Mouse (Mus musculus) forebrain, embryonic 11.5 days (tissue): ENCODE results near the gene Trim2. TPM values are rescaled to one million over a fixed set of nuclear protein-coding genes. Genes with fewer than 3 reads are reported as not detected.

ENCODE experiments used
- ATAC-seq: fragments of 200-750 bp; cut with Nextera tagmentation; replicated peaks from 2 replicates; pipeline ENCODE4 v1.8.0; 2017; ENCODE audit warnings: moderate TSS enrichment; ENCODE audit not compliant: low FRiP score
- DNase-seq: peaks from one replicate; pipeline ENCODE4 v3.0.0-alpha.2; 2017; ENCODE audit warnings: low spot score
- H3K27ac ChIP-seq: fragments of 300-500 bp; sonication (generic); 2 replicates; pipeline ENCODE4 v1.5.1; 2014; ENCODE audit warnings: low read depth, low read length
- H3K27me3 ChIP-seq: fragments of 300-500 bp; sonication (generic); 2 replicates; pipeline ENCODE4 v1.6.1; 2014; ENCODE audit warnings: mild to moderate bottlenecking, low read length, mixed read lengths; ENCODE audit not compliant: control insufficient read depth, insufficient read depth
- H3K36me3 ChIP-seq: fragments of 300-500 bp; sonication (generic); 2 replicates; pipeline ENCODE4 v1.6.1; 2014; ENCODE audit warnings: mild to moderate bottlenecking, low read length, moderate library complexity, mixed read lengths; ENCODE audit not compliant: control insufficient read depth, insufficient read depth
- H3K4me1 ChIP-seq: fragments of 300-500 bp; sonication (generic); replicated peaks from 2 replicates; pipeline ENCODE4 v1.6.1; 2014; ENCODE audit warnings: low read length, mixed read lengths; ENCODE audit not compliant: control insufficient read depth, insufficient read depth
- H3K4me2 ChIP-seq: fragments of 300-500 bp; sonication (generic); 2 replicates; pipeline ENCODE4 v1.6.1; 2014; ENCODE audit warnings: low read depth, mild to moderate bottlenecking, low read length, moderate library complexity, mixed read lengths; ENCODE audit not compliant: severe bottlenecking
- H3K4me3 ChIP-seq: fragments of 300-500 bp; sonication (generic); 2 replicates; pipeline ENCODE4 v1.5.1; 2014; ENCODE audit warnings: low read depth, low read length
- H3K9ac ChIP-seq: fragments of 300-500 bp; sonication (generic); 2 replicates; pipeline ENCODE4 v1.6.1; 2014; ENCODE audit warnings: low read length
- H3K9me3 ChIP-seq: fragments of 300-500 bp; sonication (generic); 2 replicates; pipeline ENCODE4 v1.6.1; 2016; ENCODE audit warnings: low read length, mixed read lengths; ENCODE audit not compliant: control insufficient read depth
- WGBS: fragments of 180-500 bp; shearing (Covaris S2); extraction: QIAGEN DNeasy Blood & Tissue Kit; methylation state at CpG from one replicate; pipeline ENCODE4 v1.1.7; 2014; 5-methylcytosine and 5-hydroxymethylcytosine counted together
- polyA plus RNA-seq: library from polyadenylated mRNA; unstranded; fragments of >200 nt; fragmentation: Nextera tagmentation; extraction: Ambion mirVana; gene quantifications from 2 replicates; pipeline ENCODE4 v1.2.1, GENCODE M21; 2014

Trim2 gene
- polyA plus RNA-seq, 1 experiment from 2014 or later, result 70.3 TPM

- Histone ChIP-seq H3K36me3 (no peaks in the 10 kb centered on the region), H3K4me3 (no peak overlapping the region), H3K9me3 (no peaks in the 10 kb centered on the region), H3K27me3 (no peaks in the 10 kb centered on the region), H3K4me1 (peaks cover 16% of the 10 kb centered on the region), H3K4me2 (no peak overlapping the region), H3K27ac (no peak overlapping the region), H3K9ac (no peak overlapping the region)
- whole genome bisulfite sequencing, result 90% methylated on average over 10 of the region's 10 CpGs
- no peak for ATAC-seq
- no peak for DNase-seq
Observed at GRCm38 (mm10) chr3:84271794-84272193, 34.9 kb downstream of the Trim2 start.

- H3K27ac ChIP-seq, result no peak overlapping the region
- peaks cover 16% of the 10 kb centered on the region for H3K4me1 ChIP-seq
- ATAC-seq, result 0 out of 2 replicates have a peak, but pooled peaks have one; percentile 10
- WGBS, result 62% methylated on average over 6 of the region's 6 CpGs
- no peak overlapping the region for H3K4me2 ChIP-seq
- no peaks in the 10 kb centered on the region for H3K36me3 ChIP-seq
- H3K9me3 ChIP-seq, result no peaks in the 10 kb centered on the region
- no peak overlapping the region for H3K9ac ChIP-seq
- no peak for DNase-seq
- no peaks in the 10 kb centered on the region for H3K27me3 ChIP-seq
- H3K4me3 ChIP-seq, result no peak overlapping the region
Observed at GRCm38 (mm10) chr3:84271058-84271457, 35.6 kb downstream of the Trim2 start.

- ATAC-seq, result peak; percentile 71
- DNase-seq, result peak; percentile 57
- Histone ChIP-seq H3K4me3 (no peak overlapping the region), H3K9me3 (no peaks in the 10 kb centered on the region), H3K27me3 (no peaks in the 10 kb centered on the region), H3K27ac (no peak overlapping the region), H3K36me3 (no peaks in the 10 kb centered on the region), H3K4me1 (peaks cover 16% of the 10 kb centered on the region), H3K9ac (peak overlapping the region; percentile 27), H3K4me2 (peak overlapping the region; percentile 19; the same call in 1 of the 2 replicates)
- WGBS, result 7% methylated on average over 3 of the region's 3 CpGs
Observed at GRCm38 (mm10) chr3:84270624-84270995, 36.1 kb downstream of the Trim2 start.

- ATAC-seq, result peak; percentile 47; the same call in 1 of the 2 replicates
Observed at GRCm38 (mm10) chr3:84269987-84270623, 36.6 kb downstream of the Trim2 start.

GRCm38 (mm10) chr3:84268434-84268833, 38.2 kb downstream of the Trim2 start:
- ATAC-seq, result no peak
- Histone ChIP-seq H3K27me3 (no peaks in the 10 kb centered on the region), H3K9ac (no peak overlapping the region), H3K27ac (no peak overlapping the region), H3K4me2 (no peak overlapping the region), H3K4me3 (no peak overlapping the region), H3K4me1 (peaks cover 20% of the 10 kb centered on the region), H3K36me3 (no peaks in the 10 kb centered on the region), H3K9me3 (no peaks in the 10 kb centered on the region)
- DNase-seq, result no peak
- 63% methylated on average over 3 of the region's 3 CpGs for WGBS

More at GRCm38 (mm10) chr3:84269987-84270623, 36.6 kb downstream of the Trim2 start:
- peak; percentile 58 for DNase-seq
- Histone ChIP-seq H3K9me3 (no peaks in the 10 kb centered on the region), H3K27ac (no peak overlapping the region), H3K4me3 (no peak overlapping the region), H3K4me1 (peaks cover 16% of the 10 kb centered on the region), H3K36me3 (no peaks in the 10 kb centered on the region), H3K4me2 (peak overlapping the region; percentile 19; the same call in 1 of the 2 replicates), H3K27me3 (no peaks in the 10 kb centered on the region), H3K9ac (peak overlapping the region; percentile 27)
- WGBS, result 13% methylated on average over 13 of the region's 13 CpGs

- no peaks in the 10 kb centered on the region for H3K27me3 ChIP-seq
Observed at GRCm38 (mm10) chr3:84266391-84266931, 40.2 kb downstream of the Trim2 start.

GRCm38 (mm10) chr3:84265084-84265483, 41.6 kb downstream of the Trim2 start:
- Histone ChIP-seq H3K4me3 (no peak overlapping the region), H3K9ac (no peak overlapping the region), H3K9me3 (no peaks in the 10 kb centered on the region), H3K4me2 (no peak overlapping the region), H3K27ac (no peak overlapping the region), H3K27me3 (no peaks in the 10 kb centered on the region), H3K4me1 (peaks cover 11% of the 10 kb centered on the region), H3K36me3 (no peaks in the 10 kb centered on the region)
- ATAC-seq (no peak), DNase-seq (no peak)
- 71% methylated on average over 1 of the region's 1 CpGs for WGBS

More at GRCm38 (mm10) chr3:84266391-84266931, 40.2 kb downstream of the Trim2 start:
- no peak overlapping the region for H3K4me2 ChIP-seq
- 79% methylated on average over 3 of the region's 3 CpGs for WGBS
- H3K4me3 ChIP-seq, result no peak overlapping the region
- no peak for ATAC-seq
- H3K4me1 ChIP-seq, result peaks cover 17% of the 10 kb centered on the region
- no peak overlapping the region for H3K9ac ChIP-seq
- H3K36me3 ChIP-seq, result no peaks in the 10 kb centered on the region
- no peak for DNase-seq
- no peak overlapping the region for H3K27ac ChIP-seq
- H3K9me3 ChIP-seq, result no peaks in the 10 kb centered on the region

- peaks cover 8% of the 10 kb centered on the region for H3K4me1 ChIP-seq
- no peak overlapping the region for H3K27ac ChIP-seq
- H3K9me3 ChIP-seq, result no peaks in the 10 kb centered on the region
- no peaks in the 10 kb centered on the region for H3K36me3 ChIP-seq
- H3K9ac ChIP-seq, result no peak overlapping the region
- H3K4me2 ChIP-seq, result no peak overlapping the region
- WGBS, result 58% methylated on average over 2 of the region's 2 CpGs
- H3K27me3 ChIP-seq, result no peaks in the 10 kb centered on the region
- H3K4me3 ChIP-seq, result no peak overlapping the region
- DNase-seq (no peak), ATAC-seq (no peak)
Observed at GRCm38 (mm10) chr3:84264395-84264794, 42.3 kb downstream of the Trim2 start.

GRCm38 (mm10) chr3:84262804-84263203, 43.9 kb downstream of the Trim2 start:
- DNase-seq (no peak), ATAC-seq (no peak)
- no peaks in the 10 kb centered on the region for H3K36me3 ChIP-seq
- WGBS, result 89% methylated on average over 3 of the region's 3 CpGs
- peaks cover 3% of the 10 kb centered on the region; the same call in 1 of the 2 replicates for H3K27me3 ChIP-seq
- H3K9ac ChIP-seq, result no peak overlapping the region
- H3K27ac ChIP-seq, result no peak overlapping the region
- H3K9me3 ChIP-seq, result no peaks in the 10 kb centered on the region
- H3K4me3 ChIP-seq, result no peak overlapping the region
- H3K4me2 ChIP-seq, result no peak overlapping the region
- H3K4me1 ChIP-seq, result peaks cover 17% of the 10 kb centered on the region
